In the genomic region with DNA sequence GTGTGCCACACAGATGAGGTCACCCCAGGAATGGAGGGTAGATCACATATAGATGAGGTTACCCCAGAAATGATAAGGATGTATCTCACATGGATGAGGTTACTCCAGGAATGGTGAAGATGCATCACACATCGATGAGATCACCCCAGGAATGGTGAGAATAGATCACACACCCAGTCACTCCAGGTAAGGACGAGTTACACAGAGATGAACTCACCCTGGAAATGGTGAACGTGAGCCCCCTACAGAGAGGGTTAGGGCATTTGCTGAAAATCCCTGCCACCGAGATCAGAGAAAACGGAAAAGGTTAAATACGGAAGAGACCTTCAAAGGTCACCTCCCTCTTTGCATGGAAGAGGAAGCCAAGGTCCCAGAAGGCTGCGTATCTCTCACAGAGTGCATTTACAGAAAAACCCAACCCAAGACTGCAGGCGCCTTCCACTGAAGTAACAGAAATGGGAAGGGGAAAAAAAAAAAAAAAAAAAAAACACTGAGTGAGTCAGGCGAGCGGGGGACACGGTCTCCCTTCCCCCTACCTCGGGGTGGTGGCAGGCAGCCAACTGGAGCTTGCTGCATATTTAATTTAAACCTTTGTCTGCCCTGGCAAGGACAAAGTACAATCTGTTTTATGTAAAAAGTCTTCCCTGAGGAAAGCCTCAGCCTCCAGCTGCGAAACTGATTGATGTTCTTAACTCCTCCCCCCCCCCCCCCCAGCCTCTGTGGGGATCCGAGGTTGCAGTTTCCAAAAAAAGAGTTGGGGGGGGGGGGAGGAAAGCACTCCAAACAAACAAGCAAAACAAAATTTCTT, we compare ENCODE assay signal across 8 mouse cellular contexts.
DNase-seq lines count a peak whose midpoint lies in the region; ATAC-seq lines count a peak whose summit lies in the region.

No protein-coding gene starts in this region.

- H3K27me3 ChIP-seq in embryonic facial prominence, embryonic 15.5 days = no peaks in the 10 kb centered on the region
- H3K27me3 ChIP-seq in heart, embryonic 11.5 days (ENCODE audit: control insufficient read depth, insufficient read depth, low read length) = no peaks in the 10 kb centered on the region
- no peaks in the 10 kb centered on the region for H3K27me3 ChIP-seq in kidney, embryonic 14.5 days (ENCODE audit: control insufficient read depth, insufficient read depth, low read length)
- H3K27me3 ChIP-seq in limb, embryonic 15.5 days = no peaks in the 10 kb centered on the region
- no peaks in the 10 kb centered on the region for H3K27me3 ChIP-seq in midbrain, embryonic 16.5 days (ENCODE audit: control insufficient read depth, insufficient read depth, low read depth, low read length)
- H3K27me3 ChIP-seq in stomach, embryonic 15.5 days (replicated peaks) = no peaks in the 10 kb centered on the region

- peak overlapping the region; percentile 28 for H3K4me3 ChIP-seq in embryonic facial prominence, embryonic 15.5 days (replicated peaks)
- peak overlapping the region; percentile 34 for H3K4me3 ChIP-seq in heart, embryonic 11.5 days (ENCODE audit: low read depth, low read length)
- H3K4me3 ChIP-seq in kidney, embryonic 14.5 days (ENCODE audit: low read length) = peak overlapping the region; percentile 23
- H3K4me3 ChIP-seq in limb, embryonic 15.5 days = peak overlapping the region; percentile 24
- H3K4me3 ChIP-seq in midbrain, embryonic 16.5 days (ENCODE audit: low read depth, low read length) = peak overlapping the region; percentile 16
- peak overlapping the region; percentile 22 for H3K4me3 ChIP-seq in stomach, embryonic 15.5 days (replicated peaks)

- DNase-seq in B cell, adult 2 months = peak; percentile 42 to 54
- DNase-seq in adrenal gland, postnatal 4 days (ENCODE audit: low spot score in 2 of 2) = peak; percentile 57 to 79

- ATAC-seq in embryonic facial prominence, embryonic 15.5 days (ENCODE audit: insufficient number of reproducible peaks, low FRiP score, low TSS enrichment, low read depth) = peak; percentile 61
- peak; percentile 22; the same call in 1 of the 2 replicates for ATAC-seq in heart, embryonic 11.5 days (replicated peaks; ENCODE audit: insufficient number of reproducible peaks, low FRiP score, low TSS enrichment)
- ATAC-seq in kidney, embryonic 14.5 days (ENCODE audit: low FRiP score, low TSS enrichment) = peak; percentile 80
- peak; percentile 55 for ATAC-seq in limb, embryonic 15.5 days (ENCODE audit: insufficient number of reproducible peaks, low FRiP score, low TSS enrichment, low read depth)
- ATAC-seq in midbrain, embryonic 16.5 days = peak; percentile 52
- ATAC-seq in stomach, embryonic 15.5 days (ENCODE audit: insufficient read depth, low FRiP score, low read depth) = peak; percentile 54; the same call in 1 of the 2 replicates

- under 1% methylated on average over 14 of the region's 14 CpGs for WGBS in embryonic facial prominence, embryonic 15.5 days
- WGBS in heart, embryonic 11.5 days (ENCODE audit: insufficient replicate concordance) = 1% methylated on average over 13 of the region's 14 CpGs
- WGBS in kidney, embryonic 14.5 days = 2% methylated on average over 14 of the region's 14 CpGs
- WGBS in limb, embryonic 15.5 days = 3% methylated on average over 14 of the region's 14 CpGs
- WGBS in midbrain, embryonic 16.5 days = under 1% methylated on average over 14 of the region's 14 CpGs
- 1% methylated on average over 14 of the region's 14 CpGs for WGBS in stomach, embryonic 15.5 days

- peaks cover 46% of the 10 kb centered on the region for H3K4me1 ChIP-seq in embryonic facial prominence, embryonic 15.5 days
- peaks cover 28% of the 10 kb centered on the region for H3K4me1 ChIP-seq in heart, embryonic 11.5 days (ENCODE audit: control insufficient read depth, insufficient read depth, low read length)
- peaks cover 24% of the 10 kb centered on the region for H3K4me1 ChIP-seq in kidney, embryonic 14.5 days (ENCODE audit: control insufficient read depth, insufficient read depth, low read length)
- peaks cover 40% of the 10 kb centered on the region for H3K4me1 ChIP-seq in limb, embryonic 15.5 days
- peaks cover 25% of the 10 kb centered on the region for H3K4me1 ChIP-seq in midbrain, embryonic 16.5 days (ENCODE audit: control insufficient read depth, insufficient read depth, low read length)
- H3K4me1 ChIP-seq in stomach, embryonic 15.5 days = peaks cover 30% of the 10 kb centered on the region

- H3K9me3 ChIP-seq in embryonic facial prominence, embryonic 15.5 days (replicated peaks) = no peaks in the 10 kb centered on the region
- no peaks in the 10 kb centered on the region for H3K9me3 ChIP-seq in heart, embryonic 11.5 days (replicated peaks; ENCODE audit: control insufficient read depth, low read length)
- H3K9me3 ChIP-seq in kidney, embryonic 14.5 days (ENCODE audit: control insufficient read depth, low read length) = no peaks in the 10 kb centered on the region
- no peaks in the 10 kb centered on the region for H3K9me3 ChIP-seq in limb, embryonic 15.5 days
- H3K9me3 ChIP-seq in midbrain, embryonic 16.5 days (replicated peaks; ENCODE audit: control insufficient read depth, low read length, poor library complexity, severe bottlenecking) = no peaks in the 10 kb centered on the region
- H3K9me3 ChIP-seq in stomach, embryonic 15.5 days = no peaks in the 10 kb centered on the region

- peak overlapping the region; percentile 53 for H3K4me2 ChIP-seq in embryonic facial prominence, embryonic 15.5 days (replicated peaks)
- H3K4me2 ChIP-seq in heart, embryonic 11.5 days = peak overlapping the region; percentile 66
- H3K4me2 ChIP-seq in kidney, embryonic 14.5 days (replicated peaks; ENCODE audit: low read depth, low read length) = peak overlapping the region; percentile 45
- H3K4me2 ChIP-seq in limb, embryonic 15.5 days = peak overlapping the region; percentile 43
- H3K4me2 ChIP-seq in midbrain, embryonic 16.5 days (ENCODE audit: low read length) = peak overlapping the region; percentile 41
- peak overlapping the region; percentile 59 for H3K4me2 ChIP-seq in stomach, embryonic 15.5 days

- peak overlapping the region; percentile 96 for H3K27ac ChIP-seq in embryonic facial prominence, embryonic 15.5 days (replicated peaks)
- H3K27ac ChIP-seq in heart, embryonic 11.5 days (ENCODE audit: low read depth, low read length) = peak overlapping the region; percentile 89
- H3K27ac ChIP-seq in kidney, embryonic 14.5 days (ENCODE audit: low read depth, low read length) = peak overlapping the region; percentile 86
- peak overlapping the region; percentile 89 for H3K27ac ChIP-seq in limb, embryonic 15.5 days
- peak overlapping the region; percentile 70 for H3K27ac ChIP-seq in midbrain, embryonic 16.5 days (ENCODE audit: low read length)
- H3K27ac ChIP-seq in stomach, embryonic 15.5 days = peak overlapping the region; percentile 95

- H3K9ac ChIP-seq in embryonic facial prominence, embryonic 15.5 days = no peak overlapping the region
- peak overlapping the region; percentile 61 for H3K9ac ChIP-seq in heart, embryonic 11.5 days (ENCODE audit: low read depth, low read length)
- no peak overlapping the region; the same call in 1 of the 2 replicates for H3K9ac ChIP-seq in kidney, embryonic 14.5 days (ENCODE audit: low read depth, low read length)
- no peak overlapping the region for H3K9ac ChIP-seq in limb, embryonic 15.5 days
- no peak overlapping the region for H3K9ac ChIP-seq in midbrain, embryonic 16.5 days (ENCODE audit: low read depth, low read length)
- H3K9ac ChIP-seq in stomach, embryonic 15.5 days = no peak overlapping the region

- H3K36me3 ChIP-seq in embryonic facial prominence, embryonic 15.5 days = no peaks in the 10 kb centered on the region
- H3K36me3 ChIP-seq in heart, embryonic 11.5 days (ENCODE audit: control insufficient read depth, insufficient read depth, low read length) = no peaks in the 10 kb centered on the region
- H3K36me3 ChIP-seq in kidney, embryonic 14.5 days (ENCODE audit: control insufficient read depth, insufficient read depth, low read length) = no peaks in the 10 kb centered on the region
- no peaks in the 10 kb centered on the region for H3K36me3 ChIP-seq in limb, embryonic 15.5 days
- no peaks in the 10 kb centered on the region for H3K36me3 ChIP-seq in midbrain, embryonic 16.5 days (ENCODE audit: control insufficient read depth, insufficient read depth, low read length)
- H3K36me3 ChIP-seq in stomach, embryonic 15.5 days = no peaks in the 10 kb centered on the region

Comparison
In these comparisons a context has a peak if more than half of its experiments do, and no peak if none do; other contexts are left out.
1. Peak in every context shown above with its lines: DNase-seq, ATAC-seq, H3K4me3 ChIP-seq and H3K27ac ChIP-seq.
2. ATAC-seq: peak in every context shown above with its lines; median percentile 80 in kidney, embryonic 14.5 days; 61 in embryonic facial prominence, embryonic 15.5 days; 55 in limb, embryonic 15.5 days; 54 in stomach, embryonic 15.5 days; 52 in midbrain, embryonic 16.5 days; 22 in heart, embryonic 11.5 days.